Mouse (Mus musculus): ENCODE measurements around the gene Hmgxb4.

Hmgxb4 gene

GRCm38 (mm10) chr8:75078215-75078614, 85.1 kb downstream of the Hmgxb4 start:
- no peak for DNase-seq

- DNase-seq = no peak
Measured at GRCm38 (mm10) chr8:75078851-75079250, 85.7 kb downstream of the Hmgxb4 start.

Data from heart, adult 11 months (tissue).